Mouse (Mus musculus) gastrocnemius, postnatal 25 days (tissue): ENCODE data around the gene Mpv17. TPM values are rescaled to one million over a fixed set of nuclear protein-coding genes. Genes with fewer than 3 reads are reported as not detected.

Source experiments
- DNase-seq: peaks from one replicate; pipeline ENCODE4 v3.0.0; 2022
- total RNA-seq, 2 experiments: library from RNA; stranded (reverse); gene quantifications; 1 replicate in 1 of 2; 2 replicates in 1 of 2; pipeline ENCODE4 v1.2.3; 2021

Mpv17 gene
- total RNA-seq, 2 experiments from 2014 or later, result 22.9 to 25.6 TPM

- DNase-seq, result no peak
These were observed 46.0 kb downstream of the Mpv17 start, which contains the start of gene Slc30a3 for GRCm38 (mm10) chr5:31108000-31108490. Slc30a3 (minus strand) TSS chr5:31108237.

- no peak for DNase-seq
These were observed 48.2 kb downstream of the Mpv17 start, which contains the start of gene Dnajc5g for GRCm38 (mm10) chr5:31105814-31106335. Dnajc5g (plus strand) TSS chr5:31106285.

- no peak for DNase-seq
These were observed 58.2 kb downstream of the Mpv17 start for GRCm38 (mm10) chr5:31095711-31096480.

GRCm38 (mm10) chr5:31094799-31095691 is 59.0 kb downstream of the Mpv17 start:
- DNase-seq, result peak; percentile 44

GRCm38 (mm10) chr5:31094100-31094798 is 59.8 kb downstream of the Mpv17 start:
- DNase-seq, result no peak

GRCm38 (mm10) chr5:31093151-31094041 is 60.7 kb downstream of the Mpv17 start:
- no peak for DNase-seq

GRCm38 (mm10) chr5:31092231-31092975 is 61.6 kb downstream of the Mpv17 start:
- DNase-seq, result no peak

Other genes starting within 250 kb of the Mpv17 start
- 100 to 1,000 TPM; 103 to 117 TPM for gene Ost4, start 246.5 kb downstream of the Mpv17 start, total RNA-seq
- 10 to 100 TPM in 1 of 2 experiments, 1 to 10 TPM in 1; 9.3 to 10.9 TPM for gene Emilin1, start 240.8 kb downstream of the Mpv17 start, total RNA-seq
- 10 to 100 TPM; 25.2 to 34.5 TPM for gene Khk, start 232.8 kb downstream of the Mpv17 start, total RNA-seq
- 1 to 10 TPM; 3.4 to 4.3 TPM for gene Cgref1, start 208.7 kb downstream of the Mpv17 start, total RNA-seq
- 10 to 100 TPM; 69.8 to 81.6 TPM for gene Preb, start 193.9 kb downstream of the Mpv17 start, total RNA-seq
- gene Tcf23, start 185.6 kb downstream of the Mpv17 start, total RNA-seq, result under 1 TPM; 0.18 to 0.21 TPM
- gene Atraid, start 105.9 kb downstream of the Mpv17 start, total RNA-seq, result 10 to 100 TPM; 41.8 to 44.4 TPM
- 1 to 10 TPM; 2.5 to 3.5 TPM for gene Slc5a6, start 105.3 kb downstream of the Mpv17 start, total RNA-seq
- 10 to 100 TPM; 19.3 to 25.1 TPM for gene Cad, start 99.5 kb downstream of the Mpv17 start, total RNA-seq
- not detected for gene Dnajc5g, start 48.0 kb downstream of the Mpv17 start, total RNA-seq
- gene Slc30a3, start 46.0 kb downstream of the Mpv17 start, total RNA-seq, result under 1 TPM in 1 of 2 experiments, not detected in 1; 0.13 TPM
- 100 to 1,000 TPM; 303 to 342 TPM for gene Trim54, start 37.5 kb downstream of the Mpv17 start, total RNA-seq
- gene Ucn, start 15.4 kb downstream of the Mpv17 start, total RNA-seq, result not detected
- gene Gm29609, start 25.7 kb upstream of the Mpv17 start, total RNA-seq, result under 1 TPM; 0.26 to 0.35 TPM
- gene Gtf3c2, start 25.9 kb upstream of the Mpv17 start, total RNA-seq, result 10 to 100 TPM; 21.8 to 24.5 TPM
- gene Snx17, start 39.0 kb upstream of the Mpv17 start, total RNA-seq, result 10 to 100 TPM; 28.3 to 31.1 TPM
- gene Eif2b4, start 39.2 kb upstream of the Mpv17 start, total RNA-seq, result 10 to 100 TPM; 51.5 to 63.1 TPM
- 1 to 10 TPM; 5.4 to 5.7 TPM for gene Zfp513, start 48.1 kb upstream of the Mpv17 start, total RNA-seq
- 10 to 100 TPM; 32.6 to 35.4 TPM for gene Ppm1g, start 66.4 kb upstream of the Mpv17 start, total RNA-seq
- 10 to 100 TPM; 52.2 to 55.9 TPM for gene Nrbp1, start 86.6 kb upstream of the Mpv17 start, total RNA-seq
- not detected for gene Gm9970, start 87.0 kb upstream of the Mpv17 start, total RNA-seq
- 1 to 10 TPM; 1.8 to 1.9 TPM for gene Krtcap3, start 97.4 kb upstream of the Mpv17 start, total RNA-seq
- 10 to 100 TPM; 21.0 to 24.4 TPM for gene Ift172, start 136.9 kb upstream of the Mpv17 start, total RNA-seq
- 1 to 10 TPM; 1.5 to 3.1 TPM for gene Fndc4, start 141.8 kb upstream of the Mpv17 start, total RNA-seq
- gene Gckr, start 143.2 kb upstream of the Mpv17 start, total RNA-seq, result not detected